Mouse (Mus musculus) right cerebral cortex, postnatal 14 days (tissue): ENCODE measurements around the gene Gimap3.
A peak's percentile ranks its signal among the peaks of the same experiment; 100 is the strongest.

Experiments
- DNase-seq: peaks from one replicate; pipeline ENCODE4 v3.0.0; 2022

Gimap3 gene

DNA sequence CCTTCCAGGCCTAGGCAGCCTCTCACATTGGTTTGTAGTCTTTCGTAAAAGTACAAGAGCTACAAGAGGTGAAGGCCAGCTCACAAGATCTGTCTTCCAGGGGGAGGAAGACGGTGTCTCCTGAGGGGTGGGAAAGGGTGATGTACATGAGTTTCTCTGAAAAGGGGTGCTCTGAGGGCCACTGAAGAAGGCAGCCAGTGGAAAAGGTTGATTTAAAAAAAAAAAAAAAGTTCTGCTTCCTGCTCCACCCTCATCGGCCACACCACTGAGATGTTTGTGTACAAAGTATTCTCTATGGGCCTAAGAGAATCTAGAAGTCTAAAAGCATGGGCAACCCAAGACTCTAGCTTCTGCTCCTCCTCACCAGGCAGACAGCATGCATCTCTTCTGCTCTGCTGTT, at the start of gene Gimap3:
TSS of gene Gimap3 (minus strand) at position 156 of the 400 bp plus-strand sequence.
- no peak for DNase-seq

DNA sequence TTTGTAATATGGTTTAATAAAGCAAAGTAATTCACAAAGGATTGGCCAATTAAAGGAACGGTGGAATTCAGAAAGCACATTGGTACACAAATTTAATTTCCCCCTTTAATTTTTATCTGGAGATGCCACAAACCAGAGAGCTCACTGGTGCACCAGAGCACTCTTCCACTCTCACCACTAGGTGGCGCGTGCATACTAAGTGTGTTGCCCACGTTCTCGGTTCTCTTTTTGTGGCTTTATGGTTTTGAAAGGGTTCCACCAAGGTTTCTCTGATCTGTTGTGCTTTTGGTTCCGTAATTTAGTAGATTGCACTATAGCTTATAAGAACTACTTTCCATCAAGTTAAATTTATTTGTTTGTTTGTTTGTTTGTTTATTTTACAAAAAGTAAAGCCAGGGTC, 47.2 kb upstream of the Gimap3 start:
- peak; percentile 77 for DNase-seq

DNA sequence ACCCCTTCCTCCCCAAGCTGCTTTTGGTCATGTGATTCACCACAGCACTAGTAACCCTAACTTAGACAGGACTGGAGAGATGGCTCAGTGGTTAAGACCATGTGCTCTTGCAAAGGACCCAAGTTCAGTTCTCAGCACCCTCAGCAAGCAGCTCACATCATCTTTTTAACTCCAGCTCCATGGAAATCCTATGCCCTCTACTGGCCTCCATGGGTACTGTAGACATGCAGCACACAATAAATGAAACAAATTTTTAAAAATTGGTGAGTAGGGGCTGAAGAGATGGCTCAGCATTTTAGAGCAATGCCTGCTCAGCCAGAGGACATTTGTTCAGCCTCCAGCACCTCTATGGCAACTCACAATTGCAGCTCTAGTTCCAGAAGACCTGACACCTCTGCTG, 44.4 kb upstream of the Gimap3 start:
- no peak for DNase-seq

DNA sequence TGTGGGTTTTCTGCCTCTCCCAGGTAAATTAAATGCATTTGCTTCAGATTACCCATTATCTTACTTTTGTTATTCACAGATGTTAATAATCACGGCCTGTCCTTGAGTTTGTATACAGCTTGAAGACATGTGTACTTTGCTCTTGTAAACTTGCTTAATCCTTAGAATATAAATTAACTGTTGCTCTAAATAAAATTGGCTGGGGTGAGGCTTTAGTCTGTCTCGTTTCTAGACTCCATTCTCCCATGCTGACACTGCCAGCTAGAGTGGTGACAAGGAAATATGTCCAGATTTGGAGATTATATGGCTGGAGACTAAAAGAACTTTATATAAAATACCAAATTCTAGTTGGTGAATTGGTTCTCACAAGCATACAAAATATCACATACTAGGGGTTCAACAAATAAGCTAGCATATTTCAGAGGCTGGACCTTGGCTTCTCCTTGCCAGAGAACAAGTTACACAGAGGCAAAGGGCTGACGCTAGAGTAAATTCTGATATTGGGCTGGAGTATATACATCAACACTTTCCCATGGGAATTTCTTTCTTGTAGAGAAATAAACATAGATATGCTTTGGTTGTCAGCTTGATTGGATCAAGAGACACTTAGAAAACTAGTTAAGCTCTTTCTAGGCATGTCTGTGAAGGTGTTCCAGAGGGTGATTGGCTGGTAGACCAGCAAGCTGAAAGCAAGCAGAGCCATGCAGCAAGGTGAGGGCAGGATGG, 39.0 kb upstream of the Gimap3 start:
- no peak for DNase-seq

DNA sequence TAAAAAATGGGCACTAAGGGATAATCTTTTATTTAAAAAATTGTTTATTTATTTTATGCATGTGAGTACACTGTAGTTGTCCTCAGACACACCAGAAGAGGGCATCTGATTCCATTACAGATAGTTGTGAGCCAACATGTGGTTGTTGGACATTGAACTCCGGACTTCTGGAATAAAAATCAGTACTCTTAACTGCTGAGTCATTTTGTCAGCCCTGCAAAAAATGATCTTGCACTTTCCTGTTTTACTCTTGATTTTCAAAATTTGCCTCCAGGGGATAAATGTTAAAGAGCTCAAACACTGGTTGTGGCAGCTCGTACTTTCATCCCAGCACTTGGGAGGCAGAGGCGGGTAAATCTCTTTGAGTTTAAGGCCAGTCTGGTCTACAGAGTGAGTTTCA, 36.1 kb upstream of the Gimap3 start:
- DNase-seq: no peak

DNA sequence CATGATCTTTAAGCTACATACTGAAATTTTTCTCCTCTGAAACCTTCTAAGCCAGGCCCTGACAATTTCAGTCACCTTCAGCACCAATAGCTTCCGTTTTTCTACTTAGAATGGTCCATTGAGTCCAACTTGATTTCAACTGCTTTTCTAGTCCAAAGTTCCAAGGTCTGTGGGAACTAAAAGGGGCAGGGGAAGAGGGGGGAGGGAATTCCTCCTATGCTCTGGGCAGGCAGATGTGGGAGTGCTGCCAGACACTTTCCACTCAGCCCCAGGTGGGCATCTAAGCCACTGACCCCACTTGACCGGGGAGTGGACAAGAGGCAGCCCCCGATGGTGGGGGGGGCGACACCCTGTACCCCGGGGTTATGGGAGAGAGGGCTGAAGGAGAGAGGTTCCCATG, 33.7 kb upstream of the Gimap3 start:
- DNase-seq: no peak

DNA sequence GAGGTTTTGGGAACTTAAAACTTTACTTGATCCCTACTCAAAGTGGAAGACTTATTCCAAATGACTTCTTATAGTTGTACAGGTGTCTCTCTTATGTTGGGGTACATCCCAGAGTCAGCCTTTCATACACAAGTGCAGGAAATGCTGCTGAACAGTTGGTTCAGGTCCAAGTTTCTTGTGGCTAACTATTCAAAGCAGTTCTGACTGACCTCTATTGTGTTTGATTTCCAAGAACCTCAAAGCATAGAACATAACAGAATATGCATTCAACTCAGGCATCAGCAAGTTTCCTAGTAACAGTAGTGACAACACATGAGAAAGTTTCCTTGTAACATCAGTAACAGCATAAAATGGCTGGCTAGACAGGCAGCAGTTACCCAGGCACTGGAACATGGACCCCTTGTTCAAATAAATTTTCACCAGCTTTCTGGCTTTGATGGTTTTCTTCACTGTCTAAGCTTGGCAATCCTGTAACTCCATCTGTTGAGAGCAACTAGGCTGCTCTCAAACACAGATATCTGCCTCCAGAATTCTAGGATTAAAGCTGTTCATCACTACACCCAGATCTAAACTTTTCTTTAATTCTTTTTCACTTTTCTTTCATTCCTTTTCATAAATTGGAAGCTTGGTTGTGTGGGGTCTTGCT, 32.9 kb upstream of the Gimap3 start:
- no peak for DNase-seq

DNA sequence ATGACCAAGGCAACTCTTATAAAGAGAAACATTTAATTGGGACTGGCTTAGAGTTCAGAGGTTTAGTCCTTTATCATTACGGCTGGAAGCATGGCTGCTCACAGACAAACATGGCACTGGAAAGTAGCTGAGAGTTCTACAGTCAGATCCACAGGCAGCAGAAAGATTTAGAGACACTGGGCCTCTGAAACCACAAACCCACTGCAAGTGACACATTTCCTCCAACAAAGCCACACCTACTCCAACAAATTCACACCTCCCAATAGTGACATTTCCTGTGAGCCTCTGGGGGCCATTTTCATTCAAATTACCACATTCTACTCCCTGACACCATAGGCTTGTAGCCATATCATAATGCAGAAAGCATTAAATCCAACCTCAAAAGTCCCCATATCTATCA, 31.2 kb upstream of the Gimap3 start:
- no peak for DNase-seq

DNA sequence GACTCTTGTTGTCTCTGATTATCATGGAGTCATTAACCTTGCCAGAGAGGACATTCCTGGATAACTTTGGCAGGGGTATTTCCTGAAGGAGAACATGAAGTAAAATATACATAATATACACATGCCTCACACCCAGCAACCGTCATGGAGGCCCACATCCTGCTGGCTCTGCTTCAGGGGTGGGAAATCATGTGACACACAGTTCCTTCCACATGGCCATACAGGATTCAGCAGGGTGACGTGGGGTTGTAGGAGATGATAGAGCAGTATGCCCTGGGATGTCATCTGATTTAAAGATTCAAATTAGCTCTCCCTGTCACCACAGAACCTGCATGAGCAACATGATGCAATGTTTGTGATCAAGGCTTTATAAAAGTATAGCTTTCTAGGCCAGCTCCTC, 17.2 kb upstream of the Gimap3 start:
- no peak for DNase-seq

DNA sequence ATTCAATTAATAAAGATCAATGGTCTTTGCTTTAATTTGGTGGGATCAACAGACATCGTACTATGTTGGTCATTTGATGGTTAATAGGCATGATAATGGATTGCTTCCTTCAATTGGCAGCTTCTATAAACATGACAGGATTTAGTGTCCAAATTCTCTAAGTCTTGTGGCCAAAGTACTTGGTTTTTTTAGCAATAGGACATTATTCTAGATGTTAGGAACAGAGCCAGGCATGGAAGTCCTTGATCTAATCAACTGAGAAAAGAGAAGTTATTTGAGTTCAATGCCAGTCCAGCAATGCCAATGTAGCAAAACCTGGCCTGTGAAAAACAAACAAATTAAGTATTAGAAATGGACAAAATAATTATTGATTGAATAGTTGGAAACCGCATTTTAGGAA, 14.9 kb upstream of the Gimap3 start:
- DNase-seq: no peak

DNA sequence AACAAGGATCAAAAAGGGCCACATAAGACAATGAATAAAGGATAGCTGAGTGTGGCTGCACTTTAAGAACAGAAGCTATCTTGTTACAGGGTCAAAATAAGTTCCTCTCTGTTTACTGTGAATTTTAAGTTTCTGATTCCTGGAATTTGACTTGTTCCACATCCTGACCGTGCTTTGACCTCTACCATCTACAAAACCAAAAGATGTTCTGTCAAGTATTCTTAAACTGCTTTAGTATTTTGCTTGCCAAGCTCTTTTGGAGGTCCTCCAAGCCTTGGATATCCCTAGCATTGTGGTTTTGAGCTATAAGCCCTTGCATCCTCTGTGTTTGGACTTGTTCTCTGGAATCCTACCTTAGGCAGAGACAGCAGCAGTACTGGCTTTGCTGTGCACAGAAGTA, 14.5 kb upstream of the Gimap3 start:
- no peak for DNase-seq

DNA sequence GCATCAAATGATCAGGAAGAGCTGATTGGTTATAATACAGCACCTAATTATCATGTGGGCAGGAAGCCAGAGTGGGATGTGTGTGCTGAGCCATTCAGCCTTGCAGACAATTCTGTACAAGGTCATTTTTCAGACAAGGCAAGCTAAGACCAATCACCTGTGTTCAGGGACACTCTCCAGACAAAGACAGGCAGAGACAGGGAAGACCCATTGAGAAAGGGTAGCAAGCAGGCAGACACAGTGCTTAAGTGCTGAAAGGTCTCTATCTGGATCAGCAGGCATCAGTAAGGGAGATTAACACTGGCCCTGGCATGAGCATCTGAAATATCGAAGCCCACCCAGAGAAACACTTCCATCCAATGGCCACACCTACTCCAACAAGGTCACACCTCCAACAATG, 13.8 kb upstream of the Gimap3 start:
- no peak for DNase-seq

DNA sequence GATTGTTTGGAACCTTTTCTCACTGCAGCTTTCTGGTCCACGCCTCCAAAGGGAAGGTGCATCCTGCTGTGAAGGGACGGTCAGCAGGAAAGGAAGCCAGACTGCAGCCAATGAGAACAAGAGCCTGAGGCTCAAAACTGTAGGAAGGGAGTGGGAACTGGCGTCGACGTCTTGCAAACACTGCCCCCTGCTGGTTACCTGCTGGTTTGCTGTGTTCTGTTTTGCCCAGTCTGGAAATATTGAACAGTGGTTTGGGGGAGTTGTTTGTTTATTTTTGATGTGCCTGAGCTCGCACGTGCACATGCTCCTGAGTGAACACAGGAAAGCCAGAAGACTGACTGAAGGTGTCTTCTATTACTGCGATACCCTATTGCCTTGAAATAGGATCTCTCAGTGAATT, 1.4 kb upstream of the Gimap3 start:
- peak; percentile 80 for DNase-seq

DNA sequence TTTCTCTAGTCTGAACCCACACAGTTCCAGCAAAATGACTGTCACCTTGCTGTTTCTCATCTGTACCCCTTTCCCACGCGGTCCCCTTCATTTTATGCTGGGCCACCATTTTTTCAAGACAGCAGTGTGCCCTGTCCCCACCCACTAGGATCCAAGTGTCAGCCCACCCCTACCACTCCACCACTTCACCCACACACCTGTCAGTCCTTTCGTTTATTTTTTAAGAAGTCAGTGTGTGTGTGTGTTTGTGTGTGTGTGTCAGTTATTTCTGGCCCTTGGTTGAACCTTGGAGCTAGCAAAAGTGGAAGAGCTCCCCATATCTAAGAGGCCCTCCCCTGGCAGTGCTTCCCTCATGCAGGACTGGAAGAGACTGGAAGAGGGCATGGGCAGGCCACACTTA, 1.7 kb downstream of the Gimap3 start:
- DNase-seq: no peak

DNA sequence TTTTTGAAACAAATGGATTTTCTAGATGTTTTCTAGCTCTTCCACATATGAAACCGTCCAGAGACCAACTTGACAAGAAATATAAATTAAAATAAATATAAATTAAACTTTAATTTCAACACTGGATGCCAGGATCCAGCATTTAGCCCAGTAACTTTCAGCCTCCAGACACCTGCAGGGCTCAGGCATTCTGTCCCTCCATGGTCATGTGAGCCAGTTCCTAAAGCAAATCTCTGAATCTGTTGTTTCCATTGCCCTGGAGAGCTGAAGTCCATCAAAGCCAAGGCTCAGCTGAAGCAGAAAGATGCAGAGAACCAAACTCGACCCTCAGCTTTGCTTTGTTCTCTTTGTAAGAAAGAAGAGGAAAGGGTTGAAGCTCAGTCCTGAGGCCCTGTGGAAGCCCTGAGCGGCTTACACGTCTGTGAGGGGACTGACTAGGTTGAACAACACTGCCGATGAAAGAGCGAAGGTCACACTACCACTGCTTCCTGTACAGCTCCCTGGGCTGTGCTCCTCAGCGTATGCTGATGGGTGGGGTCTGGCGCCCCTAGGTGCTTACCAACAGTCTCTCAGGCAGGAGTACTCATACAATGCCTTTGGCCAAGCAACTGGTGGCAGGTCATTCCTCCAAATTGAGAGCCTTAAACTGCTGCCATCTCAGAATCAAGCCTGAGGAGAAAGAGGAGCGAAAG, 2.3 kb downstream of the Gimap3 start:
- no peak for DNase-seq

DNA sequence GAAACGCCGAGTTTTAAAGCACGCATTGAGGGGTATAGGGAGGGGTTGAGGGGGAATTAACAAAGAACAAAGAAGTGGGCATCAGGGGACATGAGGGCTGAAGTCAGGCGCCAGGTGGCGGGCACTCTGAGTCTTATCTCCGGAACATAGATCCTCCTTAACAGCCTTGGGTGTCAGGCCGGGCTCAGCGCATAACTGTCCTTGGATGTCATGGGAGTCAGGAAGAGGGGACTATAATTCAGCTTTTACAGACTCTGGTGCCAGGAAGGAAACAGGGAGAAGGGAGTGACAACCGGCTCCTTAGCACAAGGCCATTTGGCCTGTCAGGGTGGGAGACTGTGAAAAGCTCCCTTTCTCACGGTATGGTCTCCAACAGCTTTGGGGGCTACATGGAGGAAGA, 6.2 kb downstream of the Gimap3 start:
- no peak for DNase-seq

DNA sequence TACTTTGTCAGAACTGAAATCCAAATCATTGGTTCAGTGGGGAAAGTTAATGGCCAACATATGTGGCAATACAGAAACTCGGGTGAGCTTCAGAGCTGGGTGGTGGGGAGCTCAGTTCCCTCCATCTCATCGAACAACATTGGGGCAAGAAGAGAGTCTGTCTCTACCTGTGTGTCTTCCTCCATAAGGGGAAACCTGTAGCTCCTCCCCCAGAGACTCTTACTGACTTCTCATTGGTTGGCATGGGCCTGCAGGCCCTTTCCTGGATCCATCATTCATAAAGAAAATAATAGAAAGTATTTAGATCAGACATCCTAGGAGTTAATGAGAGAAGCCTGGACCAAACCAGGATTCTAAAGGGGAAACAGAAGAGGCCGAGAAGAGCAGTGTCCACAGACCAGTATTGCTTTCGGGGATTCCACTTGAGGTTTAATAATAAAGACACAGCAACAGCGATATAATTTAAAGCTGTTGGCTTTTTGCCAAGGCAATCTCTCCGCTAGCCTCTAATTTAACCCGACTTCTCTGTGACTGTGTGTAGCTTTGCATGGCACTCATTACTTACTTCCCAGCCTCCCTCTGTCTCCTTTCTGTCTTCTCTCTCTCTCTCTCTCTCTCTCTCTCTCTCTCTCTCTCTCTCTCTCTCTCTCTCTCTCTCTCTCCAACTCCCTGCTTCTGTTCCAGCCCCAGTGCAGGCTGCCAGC, 6.9 kb downstream of the Gimap3 start:
- DNase-seq: no peak

DNA sequence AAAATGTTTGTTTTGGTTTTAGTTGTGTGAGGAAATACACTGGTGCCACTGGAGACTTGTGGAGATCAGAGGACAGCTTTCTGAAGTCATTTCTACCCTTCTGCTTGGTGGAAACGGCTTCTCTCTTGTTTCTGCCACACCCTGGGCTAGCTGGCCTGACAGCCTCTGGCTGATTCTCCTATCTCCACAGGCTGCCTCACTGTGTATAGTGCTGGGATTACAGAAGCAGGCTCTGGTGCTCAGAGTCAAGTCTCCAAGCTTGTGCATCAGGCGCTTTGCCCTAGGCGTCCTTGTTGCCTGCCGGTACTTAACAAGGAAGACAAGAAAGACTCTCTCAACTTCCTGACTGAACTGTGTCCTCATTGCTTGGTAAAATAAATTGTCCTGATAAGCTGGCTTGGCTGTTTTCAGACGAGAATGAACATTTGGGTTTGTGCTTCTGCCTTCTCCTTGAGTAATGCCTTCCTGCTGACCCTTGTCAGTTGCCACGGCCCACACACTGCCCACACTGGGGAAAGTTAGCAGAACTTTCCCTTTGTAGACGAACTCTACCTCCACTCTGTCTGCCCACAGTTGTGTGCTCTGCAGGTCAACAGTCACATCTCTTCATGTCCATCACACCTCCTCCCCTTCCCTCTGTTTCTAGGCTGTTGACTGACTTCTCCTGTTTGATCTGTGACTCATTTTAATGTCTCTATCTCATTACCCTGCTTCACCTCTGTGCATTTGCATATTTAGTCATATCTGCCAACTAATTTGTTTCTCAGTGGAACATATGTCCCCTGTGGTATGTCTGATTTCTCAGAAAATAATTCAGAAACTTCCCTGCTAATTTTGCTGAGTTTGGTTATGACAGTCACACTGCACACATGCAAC, 23.3 kb downstream of the Gimap3 start:
- no peak for DNase-seq

DNA sequence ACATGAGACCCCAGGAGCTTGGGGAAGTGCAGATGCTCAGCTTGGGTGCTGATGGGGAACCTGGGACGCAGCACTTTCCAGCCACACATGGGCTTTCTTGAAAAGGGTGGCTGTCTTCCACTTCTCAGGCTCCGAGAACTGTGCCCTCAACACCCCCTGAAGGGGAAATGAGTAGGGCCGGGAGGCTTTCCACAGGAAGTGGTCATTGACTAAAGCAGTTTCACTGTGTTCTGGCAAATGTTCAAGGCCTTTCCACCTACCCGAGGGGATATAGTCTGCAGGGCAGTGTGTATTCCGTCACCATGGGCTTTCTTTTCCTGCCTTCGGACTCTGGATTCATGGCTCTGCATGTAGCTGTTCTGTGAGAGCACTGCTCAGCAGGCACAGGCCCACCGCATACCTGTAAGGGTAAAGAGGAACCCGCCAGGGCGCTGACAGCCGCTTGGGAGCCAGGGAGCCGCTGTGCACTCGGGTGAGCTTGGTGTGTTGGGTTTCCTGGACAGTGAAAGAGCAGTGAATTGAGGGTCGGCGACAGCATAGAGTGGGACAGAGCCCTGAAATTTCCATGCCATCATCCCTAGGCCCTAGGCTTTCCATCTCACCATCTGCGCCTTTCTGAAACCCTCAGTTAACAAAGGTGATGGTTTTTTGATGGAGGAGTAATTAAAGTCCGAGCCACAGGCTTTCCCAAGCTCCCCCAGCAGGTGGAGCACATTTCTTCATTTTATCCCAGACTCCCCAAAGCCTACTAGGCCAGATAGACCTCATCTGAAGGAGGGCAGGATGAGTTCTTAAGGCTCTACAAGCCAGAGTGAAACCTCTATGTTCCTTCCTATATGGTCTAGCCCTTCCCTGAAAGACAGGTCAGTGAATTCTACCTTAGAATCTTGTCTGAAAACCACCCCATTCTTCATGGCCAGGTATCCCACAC, 24.4 kb downstream of the Gimap3 start, which contains the start of gene Gimap5:
TSS of gene Gimap5 (plus strand) at position 239 of the 931 bp plus-strand sequence.
- no peak for DNase-seq

DNA sequence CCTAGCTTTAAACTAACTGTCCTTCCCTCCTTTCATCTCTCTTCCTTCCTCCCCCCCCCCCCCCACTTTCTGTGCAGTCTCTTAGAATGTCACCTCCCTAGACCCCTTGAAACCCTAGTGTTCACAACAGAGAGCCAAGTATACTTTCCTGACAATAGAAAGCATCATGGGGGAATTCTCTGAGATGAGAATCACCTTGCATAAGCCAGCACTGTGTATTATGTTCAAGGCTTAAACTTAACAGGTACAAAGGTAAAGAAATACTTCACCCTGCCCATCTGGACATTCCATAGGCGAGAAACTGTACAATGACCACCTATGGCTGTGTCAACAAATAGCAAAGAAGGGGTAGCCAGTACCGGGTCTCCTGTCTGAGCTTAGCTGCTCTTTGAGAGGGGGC, 25.2 kb downstream of the Gimap3 start:
- no peak for DNase-seq
